Mouse (Mus musculus) lung, adult 2 months (tissue): Measurements from ENCODE around the gene Dhfr. TPM values are rescaled to one million over a fixed set of nuclear protein-coding genes. Genes with fewer than 3 reads are reported as not detected.
A peak's percentile ranks its signal among the peaks of the same experiment; 100 is the strongest.

Experiments
- DNase-seq: peaks from one replicate; pipeline ENCODE4 v3.0.0; 2022
- H3K4me1 ChIP-seq: fragments of 200-500 bp; 2 replicates; pipeline ENCODE4 v1.6.1; 2011; ENCODE audit warnings: low read length; ENCODE audit not compliant: control insufficient read depth, insufficient read depth
- H3K4me3 ChIP-seq: fragments of 200-500 bp; replicated peaks from 2 replicates; pipeline ENCODE3; 2011; ENCODE audit warnings: low read depth, mild to moderate bottlenecking, control low read depth, low read length; ENCODE audit errors: extremely low read depth
- CTCF ChIP-seq: fragments of 200-500 bp; IDR thresholded peaks from 2 replicates; pipeline ENCODE4 v1.5.1; 2011; ENCODE audit warnings: mild to moderate bottlenecking, low read length, control low read depth; ENCODE audit not compliant: insufficient read depth
- POLR2A ChIP-seq: fragments of 200-500 bp; IDR thresholded peaks from 2 replicates; pipeline ENCODE4 v1.6.1; 2011; ENCODE audit warnings: low read depth, mild to moderate bottlenecking, control low read depth, low read length, borderline replicate concordance; ENCODE audit errors: extremely low read depth
- WGBS: fragments of 180-500 bp; shearing (Covaris S2); methylation state at CpG from one replicate; pipeline ENCODE4 v1.1.7; 2018; 5-methylcytosine and 5-hydroxymethylcytosine counted together
- polyA plus RNA-seq: library from polyadenylated mRNA; depleted of rRNA; stranded (reverse); fragments of >200 nt; gene quantifications from 2 replicates; pipeline ENCODE4 v1.2.3, GENCODE M21; 2012; rRNA removed

Gene Dhfr
- polyA plus RNA-seq, 1 experiment: 0.57 TPM

DNA sequence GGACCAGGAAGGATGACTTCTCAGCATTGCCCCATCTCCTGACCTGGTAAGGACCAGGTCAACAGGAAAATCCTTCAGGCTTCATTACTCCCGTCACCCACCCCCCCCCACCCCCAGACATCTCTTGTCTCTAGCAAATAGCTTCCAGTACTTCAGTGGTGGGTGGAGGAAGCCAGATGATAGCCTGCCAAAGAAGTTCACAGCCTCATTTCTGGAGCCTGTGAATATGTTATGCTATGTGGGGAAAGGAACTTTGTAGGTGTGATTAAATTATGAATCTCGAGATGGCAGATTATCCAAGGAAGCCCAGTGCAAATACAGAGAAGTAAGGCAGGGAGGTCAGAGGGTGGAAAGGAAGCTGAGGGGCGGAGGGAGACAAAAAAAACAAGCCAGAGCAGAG lies 69.2 kb downstream of the Dhfr start:
- no peaks in the 10 kb centered on the region; the same call in 1 of the 2 replicates for H3K4me1 ChIP-seq
- H3K4me3 ChIP-seq: no peak overlapping the region
- no peak for DNase-seq
- TF ChIP-seq POLR2A (no peak), CTCF (no peak)
- WGBS: 39% methylated on average over 3 of the region's 3 CpGs

DNA sequence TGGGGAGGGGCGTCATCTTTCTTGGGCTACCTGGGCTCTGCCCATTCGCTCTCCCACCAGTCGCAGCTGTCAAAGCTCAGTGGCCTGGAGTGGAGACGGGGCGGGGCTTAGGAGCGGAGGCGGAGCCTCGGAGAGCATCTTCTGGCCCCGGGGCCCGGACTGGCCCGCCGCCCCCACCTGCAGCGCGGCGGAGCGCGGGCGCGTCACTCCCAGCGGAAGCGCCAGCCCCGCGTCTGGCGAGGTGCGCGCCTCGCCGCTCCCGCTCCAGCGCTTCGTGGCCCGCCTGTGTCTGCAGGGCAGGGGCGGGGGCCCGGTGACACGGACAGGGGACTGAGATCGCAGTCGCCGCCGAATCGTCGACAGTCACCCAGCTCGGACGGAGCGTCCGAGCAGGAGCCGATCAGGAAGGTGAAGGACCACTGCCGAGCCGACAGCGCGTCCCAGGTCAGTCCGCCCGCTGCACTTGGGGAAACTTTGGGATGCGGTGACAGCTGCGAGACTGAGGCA lies 71.3 kb downstream of the Dhfr start, which contains the start of gene Ankrd34b:
Gene Ankrd34b (plus strand): TSS at position 139 of the 507 bp plus-strand sequence.
- DNase-seq: no peak
- Histone ChIP-seq H3K4me1 (no peaks in the 10 kb centered on the region; the same call in 1 of the 2 replicates), H3K4me3 (peak within 1 kb of the TSS; percentile 28)
- whole genome bisulfite sequencing: 1% methylated on average over 53 of the region's 54 CpGs
- TF ChIP-seq POLR2A: no peak
- TF ChIP-seq CTCF: no peak

DNA sequence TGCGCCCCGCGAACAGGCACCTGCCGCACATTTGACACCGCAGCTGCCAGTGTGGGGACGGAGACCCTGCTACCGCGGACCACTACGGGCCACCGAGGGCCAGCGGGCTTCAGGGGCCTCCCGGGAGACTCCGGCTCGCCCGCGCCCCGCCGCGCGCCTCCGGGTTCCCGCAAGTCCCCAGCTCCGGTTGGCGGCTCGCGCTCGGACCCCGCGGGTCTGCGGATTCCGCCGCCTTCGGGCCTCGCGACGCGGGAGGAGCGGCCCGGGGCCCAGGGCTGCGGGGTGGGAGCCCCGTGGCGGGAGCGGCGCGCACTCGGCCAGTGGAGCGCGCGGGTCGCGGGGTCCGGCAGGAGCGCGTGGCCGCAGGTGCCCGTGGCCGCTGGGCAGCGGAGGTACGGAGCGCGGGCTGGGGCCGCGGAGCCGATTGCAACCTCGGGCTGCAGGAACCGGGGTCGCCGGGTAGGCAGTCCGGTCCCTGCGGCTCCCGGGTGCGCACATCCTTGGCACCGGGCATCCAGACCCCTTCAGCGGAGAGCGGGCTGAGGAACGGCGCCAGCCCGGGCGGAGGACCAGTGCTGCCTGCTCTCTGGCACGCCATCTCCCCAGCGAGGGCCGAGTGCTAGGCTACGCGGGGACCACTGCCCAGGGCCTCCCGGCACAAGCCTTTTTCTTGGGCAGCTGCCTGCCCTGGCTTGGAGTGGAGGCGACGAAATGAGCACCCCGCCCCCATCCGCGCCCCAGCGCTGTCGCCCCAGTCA lies 71.9 kb downstream of the Dhfr start:
- Histone ChIP-seq H3K4me3 (peak overlapping the region; percentile 28), H3K4me1 (no peaks in the 10 kb centered on the region; the same call in 1 of the 2 replicates)
- 2% methylated on average over 92 of the region's 92 CpGs for WGBS
- DNase-seq: no peak
- TF ChIP-seq POLR2A (no peak), CTCF (no peak)

DNA sequence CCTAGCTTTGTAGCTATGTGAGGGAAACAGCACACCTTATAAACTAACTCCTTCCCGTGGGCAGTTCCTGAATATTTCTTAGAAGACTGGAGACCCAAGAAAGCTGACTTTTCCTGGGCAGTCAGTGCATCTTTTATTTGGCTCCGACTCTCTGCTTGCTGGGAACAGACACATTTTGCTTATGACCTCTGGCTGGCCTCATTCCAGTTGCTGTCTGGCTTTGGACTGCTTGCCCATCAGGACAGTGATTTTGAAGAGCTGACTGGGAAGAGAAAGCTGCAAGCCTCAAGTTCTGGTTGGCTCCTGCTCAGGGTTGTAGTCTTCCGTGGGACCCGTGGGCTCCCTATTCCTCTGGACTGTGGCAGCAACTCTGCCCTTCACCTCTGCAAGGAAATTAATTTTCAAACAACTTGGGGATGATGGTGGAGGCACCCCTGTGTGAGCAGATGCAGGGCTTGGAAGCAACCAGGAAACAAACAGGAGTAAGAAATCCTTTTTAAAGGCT lies 72.9 kb downstream of the Dhfr start:
- H3K4me3 ChIP-seq: no peak overlapping the region
- no peak for TF ChIP-seq POLR2A
- no peak for TF ChIP-seq CTCF
- DNase-seq: no peak
- WGBS: 45% methylated on average over 4 of the region's 4 CpGs
- H3K4me1 ChIP-seq: no peaks in the 10 kb centered on the region; the same call in 1 of the 2 replicates

Other genes with a start within 250 kb of the Dhfr start
- gene Rasgrf2, start 223.1 kb upstream of the Dhfr start, polyA plus RNA-seq: 17.3 and 20.8 TPM in 2 replicates
- not detected in 2 replicates for gene Gm20379, start 48.7 kb upstream of the Dhfr start, polyA plus RNA-seq
- gene Msh3, start 277 bp downstream of the Dhfr start, polyA plus RNA-seq: 1.8 and 3.2 TPM in 2 replicates
- 0.02 TPM in 1 of 2 replicates, not detected in the other for gene Ankrd34b, start 71.2 kb downstream of the Dhfr start, polyA plus RNA-seq
- gene Fam151b, start 129.3 kb downstream of the Dhfr start, polyA plus RNA-seq: 3.4 and 4.1 TPM in 2 replicates
- gene Zfyve16, start 176.1 kb downstream of the Dhfr start, polyA plus RNA-seq: 3.1 and 5.1 TPM in 2 replicates
- gene Spz1, start 221.4 kb downstream of the Dhfr start, polyA plus RNA-seq: not detected in 2 replicates